Mouse (Mus musculus) naive thymus-derived CD4-positive, alpha-beta T cell, adult 2 months (primary cell): ENCODE measurements around the gene Gm7954.
"Not testable (repeated sequence)": the region's sequence is repeated elsewhere in the genome, so short reads cannot be mapped to it uniquely, and the experiment has no call there.

ENCODE experiments used
- DNase-seq: peaks from one replicate; pipeline ENCODE4 v3.0.0-alpha.2; 2011; ENCODE audit warnings: low read depth

Gm7954 gene

DNA sequence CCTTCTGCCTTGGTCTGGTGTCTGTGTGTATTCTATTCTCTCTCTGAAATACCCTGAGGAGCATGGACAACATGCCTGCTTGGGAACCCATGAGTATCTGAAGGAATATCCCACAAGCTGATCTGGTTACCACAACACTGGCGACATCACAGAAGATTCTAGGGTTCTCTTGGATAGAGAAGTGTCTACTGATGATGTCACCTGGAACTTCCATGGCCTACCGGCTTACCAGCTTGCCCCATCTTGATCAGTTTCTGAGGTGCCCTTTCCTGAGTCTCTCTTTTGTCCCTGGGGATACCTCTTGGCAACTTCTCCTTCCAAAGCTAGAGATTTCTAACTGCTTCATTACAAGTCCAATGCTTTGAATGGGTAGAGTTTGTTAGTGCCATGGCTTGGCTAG, at the start of gene Gm7954:
TSS of gene Gm7954 (minus strand) at position 101 of the 400 bp plus-strand sequence.
- DNase-seq = not testable (repeated sequence)

DNA sequence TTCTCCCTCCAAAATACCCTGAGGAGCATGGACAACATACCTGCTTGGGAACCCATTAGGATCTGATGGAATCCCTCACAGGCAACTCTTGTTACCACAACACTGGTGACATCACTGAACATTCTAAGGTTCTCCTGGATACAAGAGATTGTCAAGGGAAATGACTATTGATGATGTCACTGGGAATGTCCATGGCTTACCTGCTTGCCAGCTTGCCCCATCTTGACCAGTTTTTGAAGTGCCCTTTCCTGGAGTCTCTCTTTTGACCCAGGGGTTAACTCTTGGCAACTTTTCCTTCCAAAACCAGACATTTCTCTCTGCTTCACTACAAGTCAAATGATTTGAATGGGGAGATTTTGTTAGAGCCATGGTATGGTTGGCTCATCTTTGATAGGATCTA, 36.1 kb upstream of the Gm7954 start, which contains the start of gene Gm3486:
TSS of gene Gm3486 (minus strand) at position 101 of the 400 bp plus-strand sequence.
- DNase-seq = not testable (repeated sequence)

DNA sequence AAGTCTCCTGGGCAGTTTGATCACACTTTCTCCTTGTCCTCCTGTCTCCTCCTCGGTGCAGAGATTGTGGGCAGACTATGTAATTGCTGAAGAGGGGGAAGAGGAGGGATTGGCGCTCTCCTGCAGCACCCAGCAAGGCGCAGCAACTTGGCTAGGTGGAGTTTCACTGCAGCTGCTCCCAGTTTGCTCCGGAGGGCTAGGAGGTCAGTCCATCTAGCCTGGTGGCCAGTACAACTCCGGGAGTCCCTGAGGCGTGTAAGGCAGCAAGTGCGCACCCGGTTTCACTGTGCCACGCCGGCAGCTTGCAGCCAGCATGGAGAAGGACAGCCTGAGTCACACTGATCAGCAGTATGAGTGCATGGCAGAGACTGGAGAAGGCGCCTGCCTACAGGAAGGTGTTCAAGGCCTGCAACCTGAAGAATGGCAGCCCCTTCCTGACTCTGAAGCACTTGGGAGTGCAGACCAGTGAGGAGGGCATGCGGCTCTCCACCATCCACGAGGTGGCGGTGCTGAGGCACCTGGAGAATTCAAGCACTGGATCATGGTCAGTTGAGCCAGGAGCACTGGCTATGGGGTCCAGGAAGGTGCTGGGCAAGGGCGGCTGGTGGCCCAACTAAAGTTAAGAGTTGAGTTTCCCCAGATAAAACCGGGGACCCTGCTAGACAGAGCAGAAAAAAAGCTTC, 27.8 kb downstream of the Gm7954 start:
- not testable (repeated sequence) for DNase-seq

DNA sequence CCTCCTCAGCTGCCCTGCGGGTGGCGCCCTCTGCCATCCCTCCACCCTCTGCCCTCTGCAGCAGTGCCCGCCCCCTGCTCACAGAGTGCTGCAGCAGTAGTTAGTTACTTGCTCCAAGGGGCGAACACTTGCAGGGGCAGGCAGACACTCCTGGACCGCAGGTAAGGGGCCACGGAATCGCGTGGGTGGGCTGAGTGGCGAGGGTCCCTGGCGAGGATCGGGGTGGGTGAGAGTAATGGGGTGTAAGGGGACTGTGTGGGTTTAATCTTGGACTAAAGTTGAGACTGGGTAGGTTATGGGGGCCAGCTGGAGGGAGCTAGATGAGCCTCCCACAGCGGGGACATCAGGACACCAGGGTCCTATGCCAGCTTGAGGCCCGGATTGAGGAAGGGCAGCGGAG, 28.6 kb downstream of the Gm7954 start:
- DNase-seq = not testable (repeated sequence)

- not testable (repeated sequence) for DNase-seq
Observed at GRCm38 (mm10) chr14:41408181-41408580, 45.1 kb downstream of the Gm7954 start, which contains the start of gene Gm6482. Gene Gm6482, minus strand, starts transcription at chr14:41408281.
